Mouse (Mus musculus) kidney, postnatal 0 days (tissue): ENCODE data around the gene Pfdn2. TPM values are rescaled to one million over a fixed set of nuclear protein-coding genes. Genes with fewer than 3 reads are reported as not detected.

Experiments
- ATAC-seq: fragments of 200-750 bp; cut with Nextera tagmentation; replicated peaks from 2 replicates; pipeline ENCODE4 v1.8.0; 2017; ENCODE audit warnings: low read depth, moderate number of reproducible peaks, moderate TSS enrichment, moderate library complexity; ENCODE audit not compliant: low FRiP score
- DNase-seq: peaks from one replicate; pipeline ENCODE4 v3.0.0-alpha.2; 2016; ENCODE audit warnings: low spot score
- H3K27ac ChIP-seq: fragments of 300-500 bp; sonication (generic); 2 replicates; pipeline ENCODE4 v1.5.1; 2014; ENCODE audit warnings: mild to moderate bottlenecking
- H3K27me3 ChIP-seq: fragments of 300-500 bp; sonication (generic); 2 replicates; pipeline ENCODE4 v1.6.1; 2014; ENCODE audit warnings: low read length, mixed read lengths; ENCODE audit not compliant: insufficient read depth
- H3K36me3 ChIP-seq: fragments of 300-500 bp; sonication (generic); 2 replicates; pipeline ENCODE4 v1.6.1; 2014; ENCODE audit warnings: low read length, mixed read lengths; ENCODE audit not compliant: insufficient read depth
- H3K4me1 ChIP-seq: fragments of 300-500 bp; sonication (generic); replicated peaks from 2 replicates; pipeline ENCODE4 v1.6.1; 2014; ENCODE audit warnings: antibody characterized with exemption, low read length, mixed read lengths; ENCODE audit not compliant: insufficient read depth
- H3K4me2 ChIP-seq: fragments of 300-500 bp; sonication (generic); 2 replicates; pipeline ENCODE4 v1.6.1; 2014; ENCODE audit warnings: mild to moderate bottlenecking, low read length, moderate library complexity, mixed read lengths
- H3K4me3 ChIP-seq: fragments of 300-500 bp; sonication (generic); replicated peaks from 2 replicates; pipeline ENCODE4 v1.5.1; 2014; ENCODE audit warnings: low read depth, low read length
- H3K9ac ChIP-seq: fragments of 300-500 bp; sonication (generic); 2 replicates; pipeline ENCODE4 v1.6.1; 2014; ENCODE audit warnings: low read depth, low read length
- H3K9me3 ChIP-seq: fragments of 300-500 bp; sonication (generic); replicated peaks from 2 replicates; pipeline ENCODE4 v1.6.1; 2016; ENCODE audit warnings: low read length, inconsistent platforms, mixed read lengths
- CTCF ChIP-seq: IDR thresholded peaks from 2 replicates; pipeline ENCODE4 v1.5.1; 2016; ENCODE audit warnings: antibody characterized with exemption, low read depth, mild to moderate bottlenecking, moderate library complexity
- WGBS: fragments of 180-500 bp; shearing (Covaris S2); extraction: QIAGEN DNeasy Blood & Tissue Kit; methylation state at CpG from one replicate; pipeline ENCODE4 v1.1.7; 2014; 5-methylcytosine and 5-hydroxymethylcytosine counted together
- polyA plus RNA-seq: library from polyadenylated mRNA; unstranded; fragments of >200 nt; fragmentation: Nextera tagmentation; extraction: Ambion mirVana; gene quantifications from 2 replicates; pipeline ENCODE4 v1.2.1, GENCODE M21; 2015

Gene Pfdn2
- polyA plus RNA-seq, 1 experiment from 2014 or later: 92.1 TPM

DNA sequence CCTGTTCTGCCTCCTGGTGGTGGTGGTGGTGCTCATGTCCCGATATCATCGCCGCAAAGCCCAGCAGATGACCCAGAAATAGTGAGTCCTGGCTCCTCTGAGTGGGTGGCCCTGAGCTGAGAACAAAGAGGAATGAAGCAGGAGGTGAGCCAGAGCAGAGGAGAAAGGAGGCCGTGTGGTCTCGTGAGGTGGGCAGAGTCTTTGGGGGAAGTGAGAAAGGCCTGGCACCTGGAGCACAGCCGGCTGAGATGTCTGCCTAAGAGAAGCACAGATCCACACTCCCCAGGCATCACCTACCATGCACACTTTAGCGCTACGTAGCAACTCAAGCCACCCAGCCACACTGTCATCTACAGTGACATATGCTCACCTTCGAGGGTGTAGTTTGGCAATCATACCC lies 39.7 kb downstream of the Pfdn2 start:
- no peaks in the 10 kb centered on the region for H3K36me3 ChIP-seq
- no peak overlapping the region for H3K4me3 ChIP-seq
- H3K9ac ChIP-seq: no peak overlapping the region
- ATAC-seq (no peak), DNase-seq (no peak)
- no peak overlapping the region for H3K4me2 ChIP-seq
- 69% methylated on average over 9 of the region's 9 CpGs for WGBS
- TF ChIP-seq CTCF: peak; percentile 44
- peaks cover 2% of the 10 kb centered on the region; the same call in 1 of the 2 replicates for H3K27me3 ChIP-seq
- no peaks in the 10 kb centered on the region for H3K9me3 ChIP-seq
- peaks cover under 1% of the 10 kb centered on the region; the same call in 1 of the 2 replicates for H3K4me1 ChIP-seq
- no peak overlapping the region for H3K27ac ChIP-seq

DNA sequence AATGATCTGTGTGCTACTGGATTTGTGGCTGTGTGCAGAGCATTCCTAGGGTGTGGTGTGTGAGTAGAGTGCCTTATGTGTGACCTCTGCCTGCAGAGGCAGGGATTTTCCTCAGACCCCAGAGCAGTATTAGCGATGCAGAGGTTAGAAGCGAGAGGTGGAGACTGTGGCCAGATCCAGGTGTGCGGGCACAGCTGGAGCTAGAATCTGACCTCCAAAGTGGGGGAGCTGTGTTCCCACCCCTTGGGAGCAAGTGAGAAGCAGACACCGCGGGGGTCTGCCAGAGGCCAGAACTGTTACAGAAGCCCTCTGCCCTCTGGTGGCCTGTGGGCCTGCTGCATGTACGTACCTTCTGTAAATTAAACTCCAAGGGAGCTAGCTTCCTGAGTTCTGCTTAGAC lies 41.6 kb downstream of the Pfdn2 start:
- peak; percentile 67 for TF ChIP-seq CTCF
- Histone ChIP-seq H3K36me3 (no peaks in the 10 kb centered on the region), H3K4me2 (no peak overlapping the region), H3K4me1 (no peaks in the 10 kb centered on the region), H3K27me3 (no peaks in the 10 kb centered on the region), H3K9ac (no peak overlapping the region), H3K4me3 (no peak overlapping the region), H3K9me3 (no peaks in the 10 kb centered on the region), H3K27ac (no peak overlapping the region)
- ATAC-seq (0 out of 2 replicates have a peak, but pooled peaks have one; percentile 26), DNase-seq (peak; percentile 63)
- WGBS: 23% methylated on average over 6 of the region's 6 CpGs

DNA sequence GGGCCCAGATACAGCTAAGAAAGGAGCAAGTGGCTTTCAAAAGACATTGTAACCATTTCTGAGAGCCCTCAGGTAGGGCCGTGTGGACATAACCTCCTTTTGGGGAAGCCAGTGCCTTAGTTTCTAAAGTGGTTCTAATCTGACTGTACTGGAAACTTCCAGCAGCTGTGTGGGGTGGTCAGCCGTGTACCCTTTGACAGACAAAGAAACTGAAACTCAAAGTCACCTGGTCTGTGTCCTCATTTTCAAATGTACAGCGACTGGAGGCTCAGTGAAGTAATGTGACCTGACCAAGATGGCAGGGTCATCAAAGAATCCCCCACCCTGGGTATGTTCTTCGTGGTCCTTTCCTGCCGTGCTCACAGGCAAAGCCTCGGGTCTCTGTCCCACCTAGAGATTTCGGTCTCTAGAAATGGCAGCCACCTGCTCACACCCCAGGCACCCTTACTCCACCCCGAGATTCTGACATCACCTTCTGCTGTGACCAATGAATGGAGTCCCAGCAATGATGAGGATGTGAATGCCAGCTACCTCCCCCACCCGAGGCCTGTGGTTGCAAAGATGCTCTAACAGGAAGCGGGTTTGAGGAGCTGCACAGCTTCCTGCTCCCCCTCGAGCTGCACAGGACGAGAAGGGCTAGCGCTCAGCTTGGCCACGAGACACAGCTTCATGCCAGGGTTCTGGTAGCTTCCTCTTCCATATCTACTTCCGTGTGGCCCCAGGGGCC lies 43.1 kb downstream of the Pfdn2 start, which contains the start of gene Arhgap30:
Arhgap30 (plus strand) TSS at position 579 of the 727 bp plus-strand sequence.
- no peak within 1 kb of the TSS for H3K9ac ChIP-seq
- DNase-seq: no peak
- no peaks in the 10 kb centered on the region for H3K9me3 ChIP-seq
- no peak within 1 kb of the TSS for H3K27ac ChIP-seq
- H3K36me3 ChIP-seq: no peaks in the 10 kb centered on the region
- no peak for TF ChIP-seq CTCF
- ATAC-seq: no peak
- 78% methylated on average over 15 of the region's 15 CpGs for WGBS
- no peaks in the 10 kb centered on the region for H3K27me3 ChIP-seq
- no peak within 1 kb of the TSS for H3K4me2 ChIP-seq
- H3K4me3 ChIP-seq: no peak within 1 kb of the TSS
- no peaks in the 10 kb centered on the region for H3K4me1 ChIP-seq

DNA sequence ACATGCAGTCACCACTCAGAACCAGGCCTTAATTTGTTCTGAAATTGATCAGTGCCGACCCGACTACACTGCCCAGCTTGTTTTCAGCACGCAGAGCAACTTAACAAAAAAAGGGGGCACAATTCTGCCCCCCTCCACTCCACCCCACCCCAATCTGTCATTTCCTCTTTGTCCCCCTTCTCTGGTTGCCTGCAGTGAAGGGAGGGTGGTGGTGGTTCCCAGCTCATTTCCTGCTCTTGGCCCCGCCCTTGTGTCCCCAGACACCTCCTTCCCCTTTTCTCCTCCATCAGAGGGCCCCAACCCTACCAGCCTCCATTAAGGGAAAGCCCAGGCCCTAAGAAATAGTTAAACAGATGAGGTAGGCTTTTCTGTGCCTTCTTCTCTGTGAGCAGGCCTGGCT lies 44.6 kb downstream of the Pfdn2 start:
- Histone ChIP-seq H3K36me3 (no peaks in the 10 kb centered on the region), H3K9ac (no peak overlapping the region), H3K4me2 (no peak overlapping the region), H3K27me3 (no peaks in the 10 kb centered on the region), H3K9me3 (no peaks in the 10 kb centered on the region), H3K4me3 (no peak overlapping the region), H3K4me1 (no peaks in the 10 kb centered on the region), H3K27ac (no peak overlapping the region)
- ATAC-seq: no peak
- no peak for TF ChIP-seq CTCF
- DNase-seq: no peak
- 90% methylated on average over 4 of the region's 4 CpGs for WGBS

DNA sequence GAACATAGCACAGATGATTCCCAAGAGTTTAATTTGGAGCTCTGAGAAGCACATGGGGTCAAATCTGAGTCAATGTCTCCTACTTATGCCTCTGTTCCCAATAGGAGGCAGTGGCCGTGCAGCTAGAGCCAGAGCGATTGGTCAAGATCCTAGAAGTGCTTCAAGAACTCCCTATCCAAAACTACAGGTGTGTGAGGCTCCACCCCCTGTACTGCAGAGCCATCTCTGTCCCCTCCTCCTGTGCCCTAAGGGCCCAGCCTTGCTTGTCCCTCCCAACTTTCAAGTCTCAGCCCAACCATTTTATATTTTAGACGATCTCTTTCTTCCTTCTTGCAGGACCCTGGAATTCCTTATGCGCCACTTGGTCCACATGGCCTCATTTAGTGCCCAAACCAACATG lies 56.4 kb downstream of the Pfdn2 start:
- Histone ChIP-seq H3K27ac (no peak overlapping the region), H3K36me3 (no peaks in the 10 kb centered on the region), H3K27me3 (no peaks in the 10 kb centered on the region), H3K9me3 (no peaks in the 10 kb centered on the region), H3K9ac (no peak overlapping the region), H3K4me2 (no peak overlapping the region), H3K4me3 (no peak overlapping the region), H3K4me1 (no peaks in the 10 kb centered on the region)
- no peak for DNase-seq
- no peak for TF ChIP-seq CTCF
- 83% methylated on average over 4 of the region's 4 CpGs for WGBS
- no peak for ATAC-seq

DNA sequence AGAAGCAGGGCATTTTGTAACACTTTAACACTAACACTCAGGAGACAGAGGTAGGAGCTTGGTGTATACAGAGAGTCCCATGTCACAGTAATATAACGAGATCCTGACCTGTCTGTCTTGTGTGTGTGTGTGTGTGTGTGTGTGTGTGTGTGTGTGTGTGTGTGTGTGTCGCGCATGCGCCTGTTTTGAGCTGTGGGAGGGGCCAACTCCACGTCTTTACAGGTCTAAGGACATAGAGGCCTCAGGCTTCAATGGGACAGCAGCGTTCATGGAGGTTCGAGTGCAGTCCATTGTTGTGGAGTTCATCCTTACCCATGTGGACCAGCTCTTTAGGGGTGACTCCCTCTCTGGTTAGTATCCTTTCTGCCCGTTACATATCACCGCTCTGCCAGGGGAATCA lies 57.5 kb downstream of the Pfdn2 start:
- no peaks in the 10 kb centered on the region for H3K9me3 ChIP-seq
- WGBS: 72% methylated on average over 9 of the region's 9 CpGs
- H3K27me3 ChIP-seq: no peaks in the 10 kb centered on the region
- H3K4me2 ChIP-seq: no peak overlapping the region
- no peak for DNase-seq
- no peak overlapping the region for H3K9ac ChIP-seq
- no peaks in the 10 kb centered on the region for H3K4me1 ChIP-seq
- TF ChIP-seq CTCF: no peak
- H3K36me3 ChIP-seq: no peaks in the 10 kb centered on the region
- no peak overlapping the region for H3K4me3 ChIP-seq
- no peak for ATAC-seq
- H3K27ac ChIP-seq: no peak overlapping the region
